Mouse (Mus musculus) lung, adult 2 months (tissue): ENCODE data around the gene Tmem54.

Experiments
- CTCF ChIP-seq: fragments of 200-500 bp; IDR thresholded peaks from 2 replicates; pipeline ENCODE4 v1.5.1; 2011; ENCODE audit warnings: mild to moderate bottlenecking, low read length, control low read depth; ENCODE audit not compliant: insufficient read depth
- POLR2A ChIP-seq: fragments of 200-500 bp; IDR thresholded peaks from 2 replicates; pipeline ENCODE4 v1.6.1; 2011; ENCODE audit warnings: low read depth, mild to moderate bottlenecking, control low read depth, low read length, borderline replicate concordance; ENCODE audit errors: extremely low read depth

- TF ChIP-seq CTCF (no peak), POLR2A (no peak)
Measured at GRCm38 (mm10) chr4:129084896-129085295, 20.5 kb upstream of the Tmem54 start.
